Mouse (Mus musculus): ENCODE measurements around the gene Fam126a. TPM values are rescaled to one million over a fixed set of nuclear protein-coding genes. Genes with fewer than 3 reads are reported as not detected.
A peak's percentile ranks its signal among the peaks of the same experiment; 100 is the strongest.

Gene Fam126a
- polyA plus RNA-seq, 1 experiment from 2014 or later = 47.7 TPM

GRCm38 (mm10) chr5:23993553-23993894 is 37.0 kb downstream of the Fam126a start:
- H3K27ac ChIP-seq (ENCODE audit: low read depth, low read length) = peak overlapping the region; percentile 3; the same call in 1 of the 2 replicates
- no peak overlapping the region for H3K9ac ChIP-seq (ENCODE audit: low read length)
- DNase-seq (ENCODE audit: low spot score) (no peak), ATAC-seq (ENCODE audit: insufficient read depth, low FRiP score, low TSS enrichment) (no peak)
- H3K4me2 ChIP-seq (ENCODE audit: low read depth) = no peak overlapping the region
- H3K36me3 ChIP-seq (ENCODE audit: control insufficient read depth, insufficient read depth, low read length) = no peaks in the 10 kb centered on the region
- no peak overlapping the region for H3K4me3 ChIP-seq (ENCODE audit: low read depth, low read length)
- 68% methylated on average over 2 of the region's 2 CpGs for WGBS
- H3K4me1 ChIP-seq (ENCODE audit: control insufficient read depth, insufficient read depth, low read length) = no peaks in the 10 kb centered on the region
- no peaks in the 10 kb centered on the region for H3K9me3 ChIP-seq (ENCODE audit: control insufficient read depth, low read length)
- no peaks in the 10 kb centered on the region for H3K27me3 ChIP-seq (ENCODE audit: control insufficient read depth, insufficient read depth, low read length)

GRCm38 (mm10) chr5:23992876-23993552 is 37.5 kb downstream of the Fam126a start:
- no peak overlapping the region for H3K9ac ChIP-seq (ENCODE audit: low read length)
- no peak for DNase-seq (ENCODE audit: low spot score)

GRCm38 (mm10) chr5:23990001-23990400 is 40.5 kb downstream of the Fam126a start:
- ATAC-seq (ENCODE audit: insufficient read depth, low FRiP score, low TSS enrichment) = no peak

More at GRCm38 (mm10) chr5:23992876-23993552, 37.5 kb downstream of the Fam126a start:
- no peak for ATAC-seq (ENCODE audit: insufficient read depth, low FRiP score, low TSS enrichment)
- Histone ChIP-seq H3K27me3 (ENCODE audit: control insufficient read depth, insufficient read depth, low read length) (no peaks in the 10 kb centered on the region), H3K4me2 (ENCODE audit: low read depth) (no peak overlapping the region), H3K27ac (ENCODE audit: low read depth, low read length) (peak overlapping the region; percentile 3; the same call in 1 of the 2 replicates), H3K4me1 (ENCODE audit: control insufficient read depth, insufficient read depth, low read length) (no peaks in the 10 kb centered on the region), H3K4me3 (ENCODE audit: low read depth, low read length) (no peak overlapping the region), H3K9me3 (ENCODE audit: control insufficient read depth, low read length) (no peaks in the 10 kb centered on the region), H3K36me3 (ENCODE audit: control insufficient read depth, insufficient read depth, low read length) (no peaks in the 10 kb centered on the region)
- 76% methylated on average over 5 of the region's 5 CpGs for WGBS

GRCm38 (mm10) chr5:23987792-23988191 is 42.7 kb downstream of the Fam126a start:
- WGBS = 41% methylated on average over 10 of the region's 10 CpGs
- ATAC-seq (ENCODE audit: insufficient read depth, low FRiP score, low TSS enrichment) = no peak
- no peaks in the 10 kb centered on the region for H3K4me1 ChIP-seq (ENCODE audit: control insufficient read depth, insufficient read depth, low read length)

More at GRCm38 (mm10) chr5:23990001-23990400, 40.5 kb downstream of the Fam126a start:
- Histone ChIP-seq H3K9ac (ENCODE audit: low read length) (no peak overlapping the region), H3K4me1 (ENCODE audit: control insufficient read depth, insufficient read depth, low read length) (no peaks in the 10 kb centered on the region), H3K27me3 (ENCODE audit: control insufficient read depth, insufficient read depth, low read length) (no peaks in the 10 kb centered on the region), H3K9me3 (ENCODE audit: control insufficient read depth, low read length) (no peaks in the 10 kb centered on the region), H3K4me3 (ENCODE audit: low read depth, low read length) (no peak overlapping the region), H3K36me3 (ENCODE audit: control insufficient read depth, insufficient read depth, low read length) (no peaks in the 10 kb centered on the region), H3K27ac (ENCODE audit: low read depth, low read length) (no peak overlapping the region), H3K4me2 (ENCODE audit: low read depth) (no peak overlapping the region)
- WGBS = 77% methylated on average over 3 of the region's 3 CpGs
- DNase-seq (ENCODE audit: low spot score) = no peak

GRCm38 (mm10) chr5:23982081-23982480 is 48.4 kb downstream of the Fam126a start:
- no peaks in the 10 kb centered on the region for H3K4me1 ChIP-seq (ENCODE audit: control insufficient read depth, insufficient read depth, low read length)
- no peak for ATAC-seq (ENCODE audit: insufficient read depth, low FRiP score, low TSS enrichment)
- H3K4me2 ChIP-seq (ENCODE audit: low read depth) = no peak overlapping the region
- no peak overlapping the region for H3K27ac ChIP-seq (ENCODE audit: low read depth, low read length)
- WGBS = 83% methylated on average over 1 of the region's 1 CpGs
- H3K4me3 ChIP-seq (ENCODE audit: low read depth, low read length) = no peak overlapping the region
- H3K9ac ChIP-seq (ENCODE audit: low read length) = no peak overlapping the region
- no peak for DNase-seq (ENCODE audit: low spot score)
- H3K27me3 ChIP-seq (ENCODE audit: control insufficient read depth, insufficient read depth, low read length) = no peaks in the 10 kb centered on the region
- no peaks in the 10 kb centered on the region for H3K9me3 ChIP-seq (ENCODE audit: control insufficient read depth, low read length)
- H3K36me3 ChIP-seq (ENCODE audit: control insufficient read depth, insufficient read depth, low read length) = no peaks in the 10 kb centered on the region; the same call in 1 of the 2 replicates

More at GRCm38 (mm10) chr5:23987792-23988191, 42.7 kb downstream of the Fam126a start:
- Histone ChIP-seq H3K27ac (ENCODE audit: low read depth, low read length) (no peak overlapping the region), H3K4me3 (ENCODE audit: low read depth, low read length) (no peak overlapping the region), H3K9ac (ENCODE audit: low read length) (no peak overlapping the region), H3K4me2 (ENCODE audit: low read depth) (no peak overlapping the region), H3K36me3 (ENCODE audit: control insufficient read depth, insufficient read depth, low read length) (no peaks in the 10 kb centered on the region; the same call in 1 of the 2 replicates), H3K27me3 (ENCODE audit: control insufficient read depth, insufficient read depth, low read length) (no peaks in the 10 kb centered on the region), H3K9me3 (ENCODE audit: control insufficient read depth, low read length) (no peaks in the 10 kb centered on the region)
- no peak for DNase-seq (ENCODE audit: low spot score)

- Histone ChIP-seq H3K36me3 (ENCODE audit: control insufficient read depth, insufficient read depth, low read length) (no peaks in the 10 kb centered on the region; the same call in 1 of the 2 replicates), H3K27ac (ENCODE audit: low read depth, low read length) (no peak overlapping the region), H3K4me2 (ENCODE audit: low read depth) (no peak overlapping the region), H3K9ac (ENCODE audit: low read length) (no peak overlapping the region), H3K9me3 (ENCODE audit: control insufficient read depth, low read length) (no peaks in the 10 kb centered on the region), H3K4me1 (ENCODE audit: control insufficient read depth, insufficient read depth, low read length) (no peaks in the 10 kb centered on the region), H3K27me3 (ENCODE audit: control insufficient read depth, insufficient read depth, low read length) (no peaks in the 10 kb centered on the region), H3K4me3 (ENCODE audit: low read depth, low read length) (no peak overlapping the region)
- WGBS = 96% methylated on average over 14 of the region's 14 CpGs
- DNase-seq (ENCODE audit: low spot score) (no peak), ATAC-seq (ENCODE audit: insufficient read depth, low FRiP score, low TSS enrichment) (no peak)
These were observed 52.0 kb downstream of the Fam126a start for GRCm38 (mm10) chr5:23978516-23978915.

- H3K36me3 ChIP-seq (ENCODE audit: control insufficient read depth, insufficient read depth, low read length) = no peaks in the 10 kb centered on the region
- no peak overlapping the region for H3K9ac ChIP-seq (ENCODE audit: low read length)
- DNase-seq (ENCODE audit: low spot score) = no peak
- no peaks in the 10 kb centered on the region for H3K4me1 ChIP-seq (ENCODE audit: control insufficient read depth, insufficient read depth, low read length)
- no peak overlapping the region for H3K4me2 ChIP-seq (ENCODE audit: low read depth)
- H3K27me3 ChIP-seq (ENCODE audit: control insufficient read depth, insufficient read depth, low read length) = no peaks in the 10 kb centered on the region
- no peak for ATAC-seq (ENCODE audit: insufficient read depth, low FRiP score, low TSS enrichment)
- no peak overlapping the region for H3K27ac ChIP-seq (ENCODE audit: low read depth, low read length)
- no peaks in the 10 kb centered on the region for H3K9me3 ChIP-seq (ENCODE audit: control insufficient read depth, low read length)
- WGBS = 87% methylated on average over 3 of the region's 3 CpGs
- H3K4me3 ChIP-seq (ENCODE audit: low read depth, low read length) = no peak overlapping the region
These were observed 55.4 kb downstream of the Fam126a start for GRCm38 (mm10) chr5:23974994-23975575.

- Histone ChIP-seq H3K27me3 (ENCODE audit: control insufficient read depth, insufficient read depth, low read length) (no peaks in the 10 kb centered on the region), H3K4me3 (ENCODE audit: low read depth, low read length) (no peak overlapping the region), H3K4me1 (ENCODE audit: control insufficient read depth, insufficient read depth, low read length) (no peaks in the 10 kb centered on the region), H3K36me3 (ENCODE audit: control insufficient read depth, insufficient read depth, low read length) (no peaks in the 10 kb centered on the region), H3K4me2 (ENCODE audit: low read depth) (no peak overlapping the region), H3K9ac (ENCODE audit: low read length) (no peak overlapping the region), H3K27ac (ENCODE audit: low read depth, low read length) (no peak overlapping the region), H3K9me3 (ENCODE audit: control insufficient read depth, low read length) (no peaks in the 10 kb centered on the region)
- ATAC-seq (ENCODE audit: insufficient read depth, low FRiP score, low TSS enrichment) (no peak), DNase-seq (ENCODE audit: low spot score) (no peak)
- 85% methylated on average over 5 of the region's 5 CpGs for WGBS
These were observed 62.8 kb downstream of the Fam126a start for GRCm38 (mm10) chr5:23967705-23968104.

- no peaks in the 10 kb centered on the region for H3K9me3 ChIP-seq (ENCODE audit: control insufficient read depth, low read length)
- no peak overlapping the region for H3K27ac ChIP-seq (ENCODE audit: low read depth, low read length)
- DNase-seq (ENCODE audit: low spot score) (no peak), ATAC-seq (ENCODE audit: insufficient read depth, low FRiP score, low TSS enrichment) (no peak)
- H3K4me3 ChIP-seq (ENCODE audit: low read depth, low read length) = no peak overlapping the region
- 81% methylated on average over 10 of the region's 10 CpGs for WGBS
- no peaks in the 10 kb centered on the region for H3K4me1 ChIP-seq (ENCODE audit: control insufficient read depth, insufficient read depth, low read length)
- no peaks in the 10 kb centered on the region for H3K27me3 ChIP-seq (ENCODE audit: control insufficient read depth, insufficient read depth, low read length)
- no peaks in the 10 kb centered on the region for H3K36me3 ChIP-seq (ENCODE audit: control insufficient read depth, insufficient read depth, low read length)
- H3K4me2 ChIP-seq (ENCODE audit: low read depth) = no peak overlapping the region
- H3K9ac ChIP-seq (ENCODE audit: low read length) = no peak overlapping the region
These were observed 65.8 kb downstream of the Fam126a start for GRCm38 (mm10) chr5:23964599-23965165.
